Mouse (Mus musculus) limb, embryonic 14.5 days (tissue): ENCODE measurements around the gene Tmem167. TPM values are rescaled to one million over a fixed set of nuclear protein-coding genes. Genes with fewer than 3 reads are reported as not detected.
"Not testable (repeated sequence)": the region's sequence is repeated elsewhere in the genome, so short reads cannot be mapped to it uniquely, and the experiment has no call there.

Experiments used
- ATAC-seq: fragments of 200-750 bp; cut with Nextera tagmentation; 2 replicates; pipeline ENCODE4 v1.8.0; 2017; ENCODE audit warnings: low read depth, moderate number of reproducible peaks, moderate TSS enrichment; ENCODE audit not compliant: low FRiP score
- DNase-seq: peaks from one replicate; pipeline ENCODE4 v3.0.0-alpha.2; 2015; ENCODE audit warnings: low spot score
- H3K27ac ChIP-seq: fragments of 300-500 bp; sonication (generic); replicated peaks from 2 replicates; pipeline ENCODE4 v1.5.1; 2014; ENCODE audit warnings: low read depth, mild to moderate bottlenecking, low read length, moderate library complexity, mixed read lengths
- H3K27me3 ChIP-seq: fragments of 300-500 bp; sonication (generic); 2 replicates; pipeline ENCODE4 v1.6.1; 2014; ENCODE audit warnings: low read length, mixed read lengths; ENCODE audit not compliant: control insufficient read depth, insufficient read depth
- H3K36me3 ChIP-seq: fragments of 300-500 bp; sonication (generic); 2 replicates; pipeline ENCODE4 v1.6.1; 2014; ENCODE audit warnings: mild to moderate bottlenecking, low read length, moderate library complexity, mixed read lengths; ENCODE audit not compliant: control insufficient read depth, insufficient read depth
- H3K4me1 ChIP-seq: fragments of 300-500 bp; sonication (generic); 2 replicates; pipeline ENCODE4 v1.6.1; 2014; ENCODE audit warnings: antibody characterized with exemption, low read length, mixed read lengths; ENCODE audit not compliant: control insufficient read depth, insufficient read depth
- H3K4me2 ChIP-seq: fragments of 300-500 bp; sonication (generic); replicated peaks from 2 replicates; pipeline ENCODE4 v1.6.1; 2014; ENCODE audit warnings: low read depth, mild to moderate bottlenecking, low read length, moderate library complexity; ENCODE audit not compliant: severe bottlenecking
- H3K4me3 ChIP-seq: fragments of 300-500 bp; sonication (generic); replicated peaks from 2 replicates; pipeline ENCODE4 v1.5.1; 2014; ENCODE audit warnings: low read length
- H3K9ac ChIP-seq: fragments of 300-500 bp; sonication (generic); 2 replicates; pipeline ENCODE4 v1.6.1; 2014; ENCODE audit warnings: mild to moderate bottlenecking, low read depth, low read length, moderate library complexity; ENCODE audit not compliant: severe bottlenecking
- H3K9me3 ChIP-seq: fragments of 300-500 bp; sonication (generic); 2 replicates; pipeline ENCODE4 v1.6.1; 2016; ENCODE audit warnings: low read length; ENCODE audit not compliant: control insufficient read depth
- POLR2A ChIP-seq: fragments of 200-500 bp; IDR thresholded peaks from 2 replicates; pipeline ENCODE4 v1.8.0; 2012; ENCODE audit warnings: inconsistent platforms, mild to moderate bottlenecking, moderate library complexity, borderline replicate concordance; ENCODE audit not compliant: insufficient read depth, insufficient read length; ENCODE audit errors: extremely low read depth
- WGBS: fragments of 180-500 bp; shearing (Covaris S2); extraction: QIAGEN DNeasy Blood & Tissue Kit; methylation state at CpG from one replicate; pipeline ENCODE4 v1.1.7; 2014; 5-methylcytosine and 5-hydroxymethylcytosine counted together
- polyA plus RNA-seq, 2 experiments: library from polyadenylated mRNA; depleted of rRNA in 1 of 2; stranded (reverse) in 1 of 2; unstranded in 1 of 2; fragments of >200 nt; fragmentation: Nextera tagmentation in 1 of 2; extraction: Ambion mirVana in 1 of 2; gene quantifications; 2 replicates each; pipeline versions ENCODE4 v1.2.1 to v1.2.3; 2012 to 2014

Gene Tmem167
- polyA plus RNA-seq, 2 experiments = 23.1 to 91.7 TPM

GRCm38 (mm10) chr13:90089825-90090183 lies 881 bp downstream of the Tmem167 start:
- peak overlapping the region; percentile 74 for H3K27ac ChIP-seq
- no peaks in the 10 kb centered on the region for H3K27me3 ChIP-seq
- no peak for TF ChIP-seq POLR2A
- WGBS = 0% methylated on average over 27 of the region's 27 CpGs
- H3K9me3 ChIP-seq = no peaks in the 10 kb centered on the region
- H3K4me1 ChIP-seq = peaks cover 2% of the 10 kb centered on the region; the same call in 1 of the 2 replicates
- peak; percentile 68 for DNase-seq
- H3K4me3 ChIP-seq = peak overlapping the region; percentile 67
- peaks cover 6% of the 10 kb centered on the region; the same call in 1 of the 2 replicates for H3K36me3 ChIP-seq
- peak overlapping the region; percentile 79 for H3K9ac ChIP-seq
- peak; percentile 57 for ATAC-seq
- peak overlapping the region; percentile 44 for H3K4me2 ChIP-seq

GRCm38 (mm10) chr13:90101514-90101913 lies 12.6 kb downstream of the Tmem167 start:
- Histone ChIP-seq H3K27ac (no peak overlapping the region), H3K4me3 (no peak overlapping the region), H3K4me2 (no peak overlapping the region), H3K27me3 (no peaks in the 10 kb centered on the region), H3K9ac (no peak overlapping the region), H3K9me3 (no peaks in the 10 kb centered on the region), H3K4me1 (no peaks in the 10 kb centered on the region), H3K36me3 (peaks cover 55% of the 10 kb centered on the region)
- ATAC-seq (no peak), DNase-seq (no peak)
- no peak for TF ChIP-seq POLR2A

GRCm38 (mm10) chr13:90106139-90106538 lies 17.2 kb downstream of the Tmem167 start:
- H3K27me3 ChIP-seq = no peaks in the 10 kb centered on the region
- no peak for TF ChIP-seq POLR2A
- H3K9me3 ChIP-seq = no peaks in the 10 kb centered on the region
- 97% methylated on average over 7 of the region's 7 CpGs for WGBS
- no peaks in the 10 kb centered on the region for H3K4me1 ChIP-seq
- no peak for ATAC-seq
- no peak overlapping the region for H3K27ac ChIP-seq
- H3K36me3 ChIP-seq = peaks cover 53% of the 10 kb centered on the region
- H3K4me3 ChIP-seq = no peak overlapping the region
- no peak overlapping the region for H3K9ac ChIP-seq
- DNase-seq = no peak
- H3K4me2 ChIP-seq = no peak overlapping the region

GRCm38 (mm10) chr13:90108746-90109145 lies 19.8 kb downstream of the Tmem167 start:
- H3K36me3 ChIP-seq = peaks cover 33% of the 10 kb centered on the region
- not testable (repeated sequence) for DNase-seq, H3K4me1 ChIP-seq, H3K27ac ChIP-seq, ATAC-seq, H3K27me3 ChIP-seq, H3K9ac ChIP-seq, H3K9me3 ChIP-seq, H3K4me2 ChIP-seq, H3K4me3 ChIP-seq
- 94% methylated on average over 5 of the region's 5 CpGs for whole genome bisulfite sequencing

GRCm38 (mm10) chr13:90111681-90112080 lies 22.8 kb downstream of the Tmem167 start:
- no peak for TF ChIP-seq POLR2A
- Histone ChIP-seq H3K4me3 (no peak overlapping the region), H3K27me3 (no peaks in the 10 kb centered on the region), H3K27ac (no peak overlapping the region), H3K4me2 (no peak overlapping the region), H3K36me3 (peaks cover 8% of the 10 kb centered on the region; the same call in 1 of the 2 replicates), H3K9ac (no peak overlapping the region), H3K9me3 (no peaks in the 10 kb centered on the region), H3K4me1 (no peaks in the 10 kb centered on the region)
- DNase-seq (no peak), ATAC-seq (no peak)
- 67% methylated on average over 1 of the region's 1 CpGs for WGBS
